Mouse (Mus musculus): Measurements from ENCODE around the gene Agtrap.
A peak's percentile ranks its signal among the peaks of the same experiment; 100 is the strongest.
"Not testable (repeated sequence)": the region's sequence is repeated elsewhere in the genome, so short reads cannot be mapped to it uniquely, and the experiment has no call there.

Agtrap gene

GRCm38 (mm10) chr4:148050396-148050914, 37.4 kb downstream of the Agtrap start:
- not testable (repeated sequence) for DNase-seq (ENCODE audit: low spot score)

GRCm38 (mm10) chr4:148046450-148047031, 41.3 kb downstream of the Agtrap start:
- no peak for DNase-seq (ENCODE audit: low spot score)

- DNase-seq (ENCODE audit: low spot score), result no peak
Observed at GRCm38 (mm10) chr4:148044113-148044512, 43.7 kb downstream of the Agtrap start.

GRCm38 (mm10) chr4:148043327-148043726, 44.5 kb downstream of the Agtrap start:
- not testable (repeated sequence) for DNase-seq (ENCODE audit: low spot score)

- peak; percentile 44 for DNase-seq (ENCODE audit: low spot score)
Observed at GRCm38 (mm10) chr4:148041611-148042191, 46.1 kb downstream of the Agtrap start.

- DNase-seq (ENCODE audit: low spot score), result peak; percentile 88
Observed at GRCm38 (mm10) chr4:148040933-148041610, 46.8 kb downstream of the Agtrap start.

GRCm38 (mm10) chr4:148040029-148040830, 47.6 kb downstream of the Agtrap start:
- no peak for DNase-seq (ENCODE audit: low spot score)

- DNase-seq (ENCODE audit: low spot score), result peak; percentile 27
Observed at GRCm38 (mm10) chr4:148039254-148040028, 48.4 kb downstream of the Agtrap start.

GRCm38 (mm10) chr4:148038600-148039253, 49.1 kb downstream of the Agtrap start, which contains the start of the genes Clcn6 and Mthfr:
Gene Clcn6, minus strand, starts transcription at chr4:148038821.
Gene Mthfr, plus strand, starts transcription at chr4:148039077.
- peak; percentile 100 for DNase-seq (ENCODE audit: low spot score)

- no peak for DNase-seq (ENCODE audit: low spot score)
Observed at GRCm38 (mm10) chr4:148038079-148038599, 49.7 kb downstream of the Agtrap start.

GRCm38 (mm10) chr4:148035440-148035839, 52.4 kb downstream of the Agtrap start:
- no peak for DNase-seq (ENCODE audit: low spot score)

GRCm38 (mm10) chr4:148033858-148034410, 53.9 kb downstream of the Agtrap start:
- no peak for DNase-seq (ENCODE audit: low spot score)

- no peak for DNase-seq (ENCODE audit: low spot score)
Observed at GRCm38 (mm10) chr4:148030506-148030905, 57.3 kb downstream of the Agtrap start.

- DNase-seq (ENCODE audit: low spot score), result no peak
Observed at GRCm38 (mm10) chr4:148029297-148029696, 58.5 kb downstream of the Agtrap start.

All from embryo, embryonic 10 days (tissue).